7 mouse cellular contexts compared by ENCODE assay signal in genomic region chr1:178405951-178406711, GRCm38 (mm10). TPM values are rescaled to one million over a fixed set of nuclear protein-coding genes. Genes with fewer than 3 reads are reported as not detected.
DNase-seq lines count a peak whose midpoint lies in the region; ATAC-seq lines count a peak whose summit lies in the region.

Gene Efcab2 (plus strand): TSS chr1:178406085.

- peak within 1 kb of the TSS; percentile 100 for H3K27ac ChIP-seq in embryonic facial prominence, embryonic 10.5 days (replicated peaks)
- peak within 1 kb of the TSS; percentile 99 for H3K27ac ChIP-seq in limb, embryonic 10.5 days
- H3K27ac ChIP-seq in midbrain, embryonic 13.5 days: peak within 1 kb of the TSS; percentile 100

- under 1% methylated on average over 70 of the region's 70 CpGs for WGBS in embryonic facial prominence, embryonic 10.5 days
- under 1% methylated on average over 70 of the region's 70 CpGs for WGBS in limb, embryonic 10.5 days
- under 1% methylated on average over 65 of the region's 70 CpGs for WGBS in midbrain, embryonic 13.5 days

- no peaks in the 10 kb centered on the region for H3K9me3 ChIP-seq in embryonic facial prominence, embryonic 10.5 days
- H3K9me3 ChIP-seq in limb, embryonic 10.5 days (replicated peaks): no peaks in the 10 kb centered on the region
- no peaks in the 10 kb centered on the region for H3K9me3 ChIP-seq in midbrain, embryonic 13.5 days

- H3K4me1 ChIP-seq in embryonic facial prominence, embryonic 10.5 days: no peaks in the 10 kb centered on the region
- H3K4me1 ChIP-seq in limb, embryonic 10.5 days: 0 out of 2 replicates have a peak, but pooled peaks cover 8% of the 10 kb centered on the region
- H3K4me1 ChIP-seq in midbrain, embryonic 13.5 days (replicated peaks): no peaks in the 10 kb centered on the region

- H3K4me3 ChIP-seq in embryonic facial prominence, embryonic 10.5 days: peak within 1 kb of the TSS; percentile 81
- H3K4me3 ChIP-seq in limb, embryonic 10.5 days: peak within 1 kb of the TSS; percentile 70
- H3K4me3 ChIP-seq in midbrain, embryonic 13.5 days (replicated peaks): peak within 1 kb of the TSS; percentile 64

- peak within 1 kb of the TSS; percentile 65 for H3K4me2 ChIP-seq in midbrain, embryonic 13.5 days (replicated peaks)

- no peaks in the 10 kb centered on the region for H3K27me3 ChIP-seq in embryonic facial prominence, embryonic 10.5 days (replicated peaks; ENCODE audit: low read depth, poor library complexity, severe bottlenecking)
- no peaks in the 10 kb centered on the region for H3K27me3 ChIP-seq in limb, embryonic 10.5 days (ENCODE audit: low read depth, poor library complexity, severe bottlenecking)
- no peaks in the 10 kb centered on the region for H3K27me3 ChIP-seq in midbrain, embryonic 13.5 days

- H3K36me3 ChIP-seq in embryonic facial prominence, embryonic 10.5 days (replicated peaks): no peaks in the 10 kb centered on the region
- no peaks in the 10 kb centered on the region for H3K36me3 ChIP-seq in limb, embryonic 10.5 days
- no peaks in the 10 kb centered on the region for H3K36me3 ChIP-seq in midbrain, embryonic 13.5 days

- peak; percentile 90 for ATAC-seq in granulocyte monocyte progenitor cell, adult 5-6 weeks (replicated peaks; ENCODE audit: poor library complexity, severe bottlenecking)
- peak; percentile 99 for ATAC-seq in midbrain, embryonic 13.5 days

- peak within 1 kb of the TSS; percentile 88 for H3K9ac ChIP-seq in midbrain, embryonic 13.5 days (replicated peaks)

- peak; percentile 96 for DNase-seq in adrenal gland, postnatal 10 days
- DNase-seq in embryonic facial prominence, embryonic 10.5 days (ENCODE audit: low spot score): peak; percentile 96
- peak; percentile 90 for DNase-seq in kidney, adult 11 months
- DNase-seq in limb, embryonic 10.5 days (ENCODE audit: low spot score): peak; percentile 96
- DNase-seq in spleen, adult 12 weeks (ENCODE audit: low spot score): peak; percentile 85

RNA-seq across cellular contexts. Expression of gene Efcab2, which starts in this region (rescaled TPM):
- total RNA-seq in adrenal gland, postnatal 10 days (2021): 1 to 10 TPM; 2.8 to 4.6 TPM
- polyA plus RNA-seq in embryonic facial prominence, embryonic 10.5 days (2016; fragmentation: Nextera tagmentation; extraction: Ambion mirVana): 4.6 and 5.5 TPM in 2 replicates
- 3.1 TPM in 2 replicates for total RNA-seq in granulocyte monocyte progenitor cell, adult 5-6 weeks (2014; fragmentation: Nextera tagmentation)
- 2.3 and 4.0 TPM in 2 replicates for total RNA-seq in granulocyte monocyte progenitor cell, adult 5-6 weeks (2017)
- polyA plus RNA-seq in limb, embryonic 10.5 days (2016; fragmentation: Nextera tagmentation; extraction: Ambion mirVana): 4.0 and 4.6 TPM in 2 replicates
- polyA plus RNA-seq in midbrain, embryonic 13.5 days (2015; fragmentation: Nextera tagmentation; extraction: Ambion mirVana): 8.8 and 9.0 TPM in 2 replicates

Comparison
In these comparisons a context has a peak if more than half of its experiments do, and no peak if none do; other contexts are left out.
1. Peak in every context shown above with its lines: DNase-seq, ATAC-seq, H3K4me3 ChIP-seq and H3K27ac ChIP-seq.